Mouse (Mus musculus): ENCODE data around the gene Sec16b.

The Sec16b gene

DNA sequence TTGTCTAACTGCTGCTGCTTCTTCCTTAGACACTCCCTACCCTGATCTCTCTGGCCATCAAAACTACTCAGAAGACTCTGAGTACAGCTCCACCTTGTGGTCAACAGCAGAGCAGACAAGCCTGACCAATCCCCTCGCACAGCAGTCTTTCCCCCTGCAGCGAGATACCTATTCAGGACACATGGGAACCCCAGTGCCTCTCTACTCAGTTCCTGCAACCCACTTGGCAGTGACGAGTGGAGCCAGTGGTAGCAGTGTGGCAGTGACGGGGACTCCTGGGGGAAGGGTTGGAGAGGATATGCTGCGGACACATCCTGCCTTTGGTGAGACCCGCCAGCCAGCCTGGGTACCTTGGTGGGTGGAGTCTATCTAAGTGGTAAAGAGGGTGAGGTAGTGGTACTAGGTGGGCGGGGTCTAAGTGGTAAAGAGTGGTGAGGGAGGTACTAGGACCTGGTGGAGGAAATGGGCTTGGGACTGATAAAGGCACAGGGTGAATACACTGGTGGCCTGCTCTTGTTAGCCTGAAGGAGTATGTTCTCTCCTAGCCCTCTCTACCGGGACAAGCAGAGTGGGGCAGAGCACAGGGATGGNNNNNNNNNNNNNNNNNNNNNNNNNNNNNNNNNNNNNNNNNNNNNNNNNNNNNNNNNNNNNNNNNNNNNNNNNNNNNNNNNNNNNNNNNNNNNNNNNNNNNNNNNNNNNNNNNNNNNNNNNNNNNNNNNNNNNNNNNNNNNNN is 54.3 kb downstream of the Sec16b start:
- peak; percentile 24 to 28 for DNase-seq

DNA sequence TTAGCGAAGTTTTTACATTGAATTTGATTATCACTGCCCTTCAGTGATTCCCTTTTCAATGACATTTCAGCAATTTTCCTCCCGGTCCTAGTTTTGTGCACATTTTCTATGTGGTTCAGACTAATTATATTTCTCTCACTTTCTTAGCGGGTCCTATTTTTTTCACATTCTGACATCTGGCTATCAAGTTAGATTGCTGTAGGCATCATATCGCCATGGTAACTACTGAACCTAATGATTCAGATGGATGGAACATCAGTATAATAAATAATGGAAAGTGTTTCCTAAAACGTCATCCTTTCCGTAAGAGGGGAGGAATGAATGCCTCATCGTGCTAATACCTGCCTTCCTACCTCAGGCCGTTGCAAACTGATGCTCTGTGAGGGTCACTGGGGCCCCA is 61.3 kb downstream of the Sec16b start:
- DNase-seq, result no peak

DNA sequence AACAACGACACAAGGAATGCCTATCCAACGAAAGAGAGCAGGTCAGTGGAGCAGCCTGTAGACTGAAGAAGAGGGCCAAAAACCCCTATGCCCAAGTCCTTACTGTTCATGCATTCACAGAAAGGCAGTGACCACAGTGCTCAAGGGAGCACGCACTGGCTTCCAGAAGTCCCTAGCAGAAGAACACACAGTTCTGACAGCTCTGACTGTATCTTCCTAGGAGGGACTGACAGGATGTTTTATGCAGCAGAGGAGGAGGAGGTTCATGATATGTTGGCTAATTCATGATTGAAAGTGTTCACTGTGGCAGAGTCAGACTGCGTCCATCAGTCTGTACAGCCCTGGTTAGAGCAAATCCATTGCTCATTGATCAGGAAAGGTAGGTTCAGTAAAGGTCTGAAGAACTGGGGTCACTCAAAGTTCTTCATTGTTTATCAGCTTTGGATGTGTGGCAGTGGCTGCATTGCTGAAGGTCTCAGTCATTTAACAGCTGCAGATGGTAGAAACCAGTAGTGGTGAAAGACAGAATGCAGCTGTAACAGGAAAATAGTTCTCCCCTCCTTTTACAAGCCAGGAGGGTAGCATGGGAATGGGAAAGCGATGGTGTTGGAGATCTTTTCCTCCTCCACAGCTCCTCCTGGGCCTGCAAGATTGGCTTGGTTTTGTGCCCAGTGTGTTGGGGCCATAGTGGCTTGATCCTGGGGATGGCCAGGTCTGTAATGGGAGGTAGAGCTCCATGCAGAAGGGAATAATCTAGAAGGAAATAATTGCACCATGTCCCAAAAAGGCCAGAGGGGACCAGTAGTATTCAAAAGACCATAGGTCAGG is 62.9 kb downstream of the Sec16b start:
- no peak for DNase-seq

DNA sequence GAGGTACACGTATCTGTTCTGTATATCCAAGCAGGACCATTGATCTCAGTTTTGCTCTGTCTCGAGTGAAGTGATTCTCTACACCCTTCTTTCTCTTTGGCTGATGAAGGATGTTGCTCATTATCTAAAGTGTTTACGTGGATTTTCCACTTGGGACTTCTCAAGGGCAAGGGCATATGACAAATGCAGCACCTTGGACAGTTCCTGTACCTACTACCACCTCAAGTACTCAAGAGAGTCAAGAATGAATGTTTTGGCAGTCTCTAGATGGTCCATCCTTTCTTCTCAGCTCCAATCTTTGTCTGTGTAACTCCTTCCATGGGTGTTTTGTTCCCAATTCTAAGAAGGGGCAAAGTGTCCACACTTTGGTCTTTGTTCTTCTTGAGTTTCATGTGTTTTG is 68.8 kb downstream of the Sec16b start:
- DNase-seq, result no peak

DNA sequence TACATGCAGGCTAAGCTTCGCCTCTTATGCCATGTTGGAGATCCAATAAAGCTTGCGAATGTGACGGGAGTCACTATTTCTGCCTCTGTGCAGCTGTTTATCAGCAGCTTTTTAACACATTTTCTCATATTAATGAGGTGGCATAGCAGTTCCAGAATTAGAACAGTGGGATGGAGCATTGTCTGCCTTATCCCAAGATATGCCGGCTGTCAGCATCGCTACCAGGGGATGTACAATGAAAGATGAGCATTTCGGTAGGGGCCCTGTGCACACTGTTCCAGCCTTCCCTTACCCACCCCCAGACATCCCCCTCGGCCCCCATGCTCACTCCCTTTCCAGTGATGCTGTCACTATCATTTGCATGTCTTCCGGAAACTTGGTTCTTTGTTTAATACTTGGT is 71.8 kb downstream of the Sec16b start:
- DNase-seq, result no peak

DNA sequence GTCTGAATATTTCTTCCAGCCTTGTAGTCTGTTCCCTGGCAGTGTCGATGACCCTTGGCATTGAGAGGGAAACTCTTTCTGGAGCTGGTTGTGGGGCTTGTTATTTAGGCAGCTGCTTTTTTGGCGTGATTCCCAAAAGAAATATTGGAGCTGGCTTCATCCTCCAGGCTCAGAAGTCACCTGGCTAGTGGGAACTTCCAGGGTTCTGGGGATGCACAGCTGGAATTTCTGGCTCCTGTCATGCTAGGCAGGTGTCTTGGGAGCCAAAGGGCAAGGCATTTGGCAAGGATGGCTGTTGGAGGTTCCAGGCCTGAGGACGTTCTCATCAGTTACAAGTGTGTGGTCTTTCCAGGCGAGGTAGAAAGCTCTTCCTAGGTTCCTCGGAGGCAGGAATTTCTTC is 80.0 kb downstream of the Sec16b start:
- no peak for DNase-seq

DNA sequence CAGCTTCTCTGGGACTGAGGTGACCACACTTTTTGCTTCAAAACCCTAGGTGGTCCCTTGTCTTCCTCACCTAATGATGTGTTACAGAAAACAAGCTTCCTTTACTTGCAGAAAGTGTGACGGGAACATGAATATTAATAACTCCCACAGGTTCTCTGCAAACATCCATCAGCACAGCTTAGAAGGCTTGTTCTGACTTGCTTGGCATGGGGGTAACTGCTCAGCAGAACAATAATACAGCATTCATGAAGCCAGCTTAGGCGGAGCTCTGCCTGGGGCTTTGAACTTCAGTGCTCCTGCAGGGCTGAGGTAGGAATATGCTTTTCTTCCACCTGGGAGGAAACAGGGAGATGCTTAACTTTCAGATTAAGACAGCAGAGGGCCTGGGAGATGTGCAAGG is 85.5 kb downstream of the Sec16b start:
- no peak for DNase-seq

DNA sequence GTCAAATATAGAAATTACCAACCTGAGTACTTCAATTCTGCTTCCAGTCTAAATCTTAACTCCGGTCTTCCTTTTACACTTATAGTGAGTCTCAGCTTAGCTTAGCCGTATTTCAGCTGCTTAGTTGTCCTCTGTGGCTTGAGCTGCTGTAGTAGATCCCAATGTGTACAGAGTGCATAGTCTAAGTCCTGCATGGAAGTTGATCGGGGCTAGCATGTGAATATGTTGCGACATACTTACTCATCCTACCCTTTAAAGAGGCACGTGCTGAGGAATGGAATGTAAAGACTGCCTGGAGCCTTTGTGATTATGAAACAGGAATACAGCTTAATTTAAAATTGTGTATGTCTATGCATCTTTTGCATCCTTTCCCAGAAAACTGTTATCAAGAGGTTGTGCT is 88.0 kb downstream of the Sec16b start:
- no peak for DNase-seq

DNA sequence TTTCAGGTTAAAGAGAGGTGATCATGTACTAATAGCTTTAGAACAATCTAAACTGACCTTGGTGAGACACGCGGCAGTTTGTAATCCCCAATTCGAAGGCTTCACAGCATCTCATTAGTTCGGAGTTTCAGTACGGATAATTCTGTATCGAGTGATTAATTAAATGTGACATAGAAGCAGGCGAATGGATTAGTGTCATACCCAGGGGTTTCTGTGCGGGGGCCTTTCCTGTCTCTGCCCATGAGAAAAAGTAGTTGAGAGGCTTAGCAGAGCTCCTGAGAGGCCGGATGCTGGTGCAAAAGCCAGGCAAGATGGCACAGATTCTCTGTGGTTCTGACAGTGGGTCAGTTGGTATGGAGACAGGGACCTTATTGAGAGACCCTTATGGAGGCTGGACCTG is 88.6 kb downstream of the Sec16b start:
- no peak for DNase-seq

DNA sequence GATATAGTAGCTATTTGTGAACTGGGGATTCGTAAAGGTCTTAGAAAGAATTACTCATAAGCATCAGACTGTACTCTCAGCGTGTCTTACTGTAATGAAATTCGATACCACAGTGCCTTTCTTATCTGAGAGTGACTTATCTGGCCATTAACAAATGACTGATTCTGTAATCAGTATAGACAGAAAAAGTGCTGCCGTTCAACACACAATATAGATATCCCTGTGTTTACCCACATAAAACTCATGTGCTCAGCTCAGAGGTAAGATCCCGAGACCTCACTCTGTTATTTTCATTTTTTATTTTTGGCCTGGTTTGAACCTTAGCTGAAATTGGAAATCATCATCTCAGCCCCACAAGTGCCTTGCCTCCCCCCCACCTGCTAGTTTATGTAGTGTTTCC is 98.0 kb downstream of the Sec16b start:
- no peak for DNase-seq
